Mouse (Mus musculus) intestine, embryonic 14.5 days (tissue): ENCODE data around the gene Exd1. TPM values are rescaled to one million over a fixed set of nuclear protein-coding genes. Genes with fewer than 3 reads are reported as not detected.
A peak's percentile ranks its signal among the peaks of the same experiment; 100 is the strongest.

ENCODE experiments used
- ATAC-seq: fragments of 200-750 bp; cut with Nextera tagmentation; replicated peaks from 2 replicates; pipeline ENCODE4 v1.8.0; 2017; ENCODE audit warnings: low read depth, moderate number of reproducible peaks, moderate TSS enrichment, moderate library complexity; ENCODE audit not compliant: low FRiP score, low TSS enrichment
- DNase-seq: peaks from one replicate; pipeline ENCODE4 v3.0.0-alpha.2; 2018; ENCODE audit warnings: low spot score
- H3K27ac ChIP-seq: fragments of 300-500 bp; sonication (generic); 2 replicates; pipeline ENCODE4 v1.5.1; 2014; ENCODE audit warnings: low read depth, mild to moderate bottlenecking, control low read depth
- H3K27me3 ChIP-seq: fragments of 300-500 bp; sonication (generic); replicated peaks from 2 replicates; pipeline ENCODE4 v1.6.1; 2014; ENCODE audit warnings: low read length, control low read depth; ENCODE audit not compliant: control insufficient read depth, insufficient read depth
- H3K36me3 ChIP-seq: fragments of 300-500 bp; sonication (generic); 2 replicates; pipeline ENCODE4 v1.6.1; 2014; ENCODE audit warnings: low read length, control low read depth; ENCODE audit not compliant: control insufficient read depth, insufficient read depth
- H3K4me1 ChIP-seq: fragments of 300-500 bp; sonication (generic); replicated peaks from 2 replicates; pipeline ENCODE4 v1.6.1; 2014; ENCODE audit warnings: low read length, control low read depth, mixed read lengths; ENCODE audit not compliant: control insufficient read depth, insufficient read depth
- H3K4me2 ChIP-seq: fragments of 300-500 bp; sonication (generic); 2 replicates; pipeline ENCODE4 v1.6.1; 2014; ENCODE audit warnings: low read length
- H3K4me3 ChIP-seq: fragments of 300-500 bp; sonication (generic); 2 replicates; pipeline ENCODE4 v1.5.1; 2014; ENCODE audit warnings: low read depth, low read length, control low read depth, mixed read lengths
- H3K9ac ChIP-seq: fragments of 300-500 bp; sonication (generic); 2 replicates; pipeline ENCODE4 v1.6.1; 2014; ENCODE audit warnings: mild to moderate bottlenecking, low read length
- H3K9me3 ChIP-seq: fragments of 300-500 bp; sonication (generic); 2 replicates; pipeline ENCODE4 v1.6.1; 2016; ENCODE audit warnings: low read length, control low read depth; ENCODE audit not compliant: control insufficient read depth
- WGBS: fragments of 180-500 bp; shearing (Covaris S2); extraction: QIAGEN DNeasy Blood & Tissue Kit; methylation state at CpG from one replicate; pipeline ENCODE4 v1.1.7; 2014; 5-methylcytosine and 5-hydroxymethylcytosine counted together
- polyA plus RNA-seq: library from polyadenylated mRNA; unstranded; fragments of >200 nt; fragmentation: Nextera tagmentation; extraction: Ambion mirVana; gene quantifications from 2 replicates; pipeline ENCODE4 v1.2.1, GENCODE M21; 2014

Exd1 gene
- 0.20 and 0.27 TPM in 2 replicates for polyA plus RNA-seq

DNA sequence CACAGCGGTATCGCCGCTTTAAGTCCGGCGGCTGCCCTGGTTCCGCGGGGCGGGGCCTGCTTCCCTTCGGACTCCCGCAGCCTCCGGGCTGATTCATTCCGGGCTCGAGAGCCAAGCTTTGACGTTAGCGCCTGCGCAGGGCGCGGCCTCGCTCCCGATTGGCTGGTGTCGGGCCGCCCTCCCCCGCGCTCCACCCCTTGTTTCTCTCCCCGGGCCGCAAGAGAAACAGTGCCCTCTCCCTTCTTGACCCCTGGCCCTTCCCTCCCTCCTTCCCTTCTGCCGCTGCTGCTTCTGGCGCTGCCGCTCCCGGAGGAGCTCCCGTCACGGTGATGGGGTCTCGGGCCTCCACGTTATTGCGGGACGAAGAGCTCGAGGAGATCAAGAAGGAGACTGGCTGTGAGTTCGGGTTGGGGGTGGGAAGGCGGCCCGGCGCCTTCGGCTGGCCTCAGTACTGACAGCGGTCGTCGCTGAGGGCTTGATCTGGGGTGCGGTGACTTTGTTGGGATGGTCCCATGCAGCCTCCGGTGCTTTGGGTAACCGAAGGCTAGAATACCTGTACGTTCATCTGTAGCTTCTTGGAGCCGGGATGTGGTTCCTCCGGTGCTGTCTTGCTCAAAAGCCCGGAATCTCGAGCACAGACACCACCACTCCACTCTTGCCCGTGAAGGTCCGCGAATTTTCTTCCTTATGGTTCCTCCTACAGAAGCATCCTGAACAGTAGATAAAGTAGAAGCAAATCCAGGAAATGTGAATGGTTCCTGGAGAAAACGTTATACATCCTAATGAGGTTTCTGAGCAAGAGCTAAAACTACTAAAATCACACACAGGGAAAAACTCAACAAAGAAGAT, at the start of gene Exd1, which contains the start of gene Chp1:
TSS of gene Exd1 (minus strand) at position 106 of the 849 bp plus-strand sequence.
TSS of gene Chp1 (plus strand) at position 176 of the 849 bp plus-strand sequence.
- H3K4me1 ChIP-seq: peaks cover 16% of the 10 kb centered on the region
- peak; percentile 97 for DNase-seq
- H3K36me3 ChIP-seq: no peaks in the 10 kb centered on the region
- H3K27ac ChIP-seq: peak within 1 kb of the TSS; percentile 70
- peak within 1 kb of the TSS; percentile 83 for H3K4me2 ChIP-seq
- peak within 1 kb of the TSS; percentile 68 for H3K9ac ChIP-seq
- WGBS: under 1% methylated on average over 57 of the region's 57 CpGs
- peak; percentile 97 for ATAC-seq
- H3K9me3 ChIP-seq: no peaks in the 10 kb centered on the region
- H3K27me3 ChIP-seq: no peaks in the 10 kb centered on the region
- H3K4me3 ChIP-seq: peak within 1 kb of the TSS; percentile 83

DNA sequence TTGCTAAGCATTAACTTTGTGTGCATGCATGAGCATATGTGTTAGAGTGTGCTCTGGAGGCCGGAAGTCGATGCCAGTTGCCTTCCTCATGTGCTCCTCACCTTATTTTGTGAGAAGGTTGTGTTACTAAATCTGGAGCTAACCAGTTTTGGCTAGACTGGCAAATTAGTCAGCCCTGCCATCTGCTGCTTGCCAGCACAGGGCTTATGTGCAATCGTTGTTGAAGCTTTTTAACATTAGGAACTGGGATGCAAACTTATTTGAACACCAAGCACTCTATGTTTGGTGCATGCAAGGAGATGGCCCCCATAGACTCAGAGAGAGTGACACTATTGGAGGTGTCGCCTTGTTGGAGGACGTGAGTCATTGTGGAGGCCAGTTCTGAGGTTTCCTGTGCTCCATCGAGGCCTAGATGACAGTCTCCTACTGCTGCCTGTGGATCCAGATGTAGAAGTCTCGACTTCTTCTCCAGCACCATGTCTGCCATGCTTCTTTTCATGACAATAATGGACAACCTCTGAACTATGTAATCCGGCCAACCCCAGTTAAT, 49.4 kb upstream of the Exd1 start:
- no peak overlapping the region for H3K27ac ChIP-seq
- H3K36me3 ChIP-seq: peaks cover 55% of the 10 kb centered on the region
- 89% methylated on average over 8 of the region's 8 CpGs for WGBS
- H3K9ac ChIP-seq: no peak overlapping the region
- H3K4me1 ChIP-seq: peaks cover 9% of the 10 kb centered on the region
- no peak overlapping the region for H3K4me3 ChIP-seq
- H3K27me3 ChIP-seq: no peaks in the 10 kb centered on the region
- H3K9me3 ChIP-seq: no peaks in the 10 kb centered on the region
- DNase-seq (no peak), ATAC-seq (no peak)
- no peak overlapping the region for H3K4me2 ChIP-seq

DNA sequence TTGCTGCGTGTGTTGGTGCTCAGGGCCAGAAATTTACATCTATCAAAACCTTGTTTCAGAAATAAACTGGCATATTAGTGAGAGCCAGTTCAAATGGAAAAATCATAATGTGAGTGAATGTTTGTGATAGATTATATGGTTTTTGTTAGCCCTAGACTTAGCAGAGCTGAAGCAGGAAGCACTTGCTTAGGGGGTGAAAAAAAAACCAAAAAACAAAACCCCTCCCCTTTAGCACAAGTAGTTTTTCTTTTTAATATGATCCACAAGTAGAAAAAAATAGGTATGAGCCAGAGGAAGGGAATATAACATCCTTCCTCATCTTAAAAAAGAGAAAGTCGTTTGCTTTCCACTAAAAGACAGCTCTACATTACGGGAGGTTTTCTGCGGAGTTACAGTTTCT, 47.9 kb upstream of the Exd1 start:
- peak overlapping the region; percentile 98 for H3K9ac ChIP-seq
- ATAC-seq (no peak), DNase-seq (no peak)
- peaks cover 40% of the 10 kb centered on the region for H3K36me3 ChIP-seq
- H3K4me3 ChIP-seq: peak overlapping the region; percentile 99
- 37% methylated on average over 4 of the region's 4 CpGs for WGBS
- peak overlapping the region; percentile 67 for H3K4me2 ChIP-seq
- no peak overlapping the region for H3K27ac ChIP-seq
- peaks cover 9% of the 10 kb centered on the region for H3K4me1 ChIP-seq
- H3K27me3 ChIP-seq: no peaks in the 10 kb centered on the region
- no peaks in the 10 kb centered on the region for H3K9me3 ChIP-seq

- H3K9ac ChIP-seq: peak overlapping the region; percentile 98
- H3K27ac ChIP-seq: peak overlapping the region; percentile 89
- WGBS: under 1% methylated on average over 59 of the region's 61 CpGs
- H3K9me3 ChIP-seq: no peaks in the 10 kb centered on the region
- peaks cover 30% of the 10 kb centered on the region for H3K36me3 ChIP-seq
- H3K27me3 ChIP-seq: no peaks in the 10 kb centered on the region
- H3K4me2 ChIP-seq: peak overlapping the region; percentile 67
- peak overlapping the region; percentile 99 for H3K4me3 ChIP-seq
- peak; percentile 99 for DNase-seq
- peak; percentile 97 for ATAC-seq
- peaks cover 9% of the 10 kb centered on the region for H3K4me1 ChIP-seq
Measured at GRCm38 (mm10) chr2:119594113-119594981, 46.9 kb upstream of the Exd1 start.

GRCm38 (mm10) chr2:119593765-119594112, 46.3 kb upstream of the Exd1 start:
- ATAC-seq (peak; percentile 33; the same call in 1 of the 2 replicates), DNase-seq (peak; percentile 56)
- Histone ChIP-seq H3K4me3 (peak overlapping the region; percentile 99), H3K9ac (peak overlapping the region; percentile 30; the same call in 1 of the 2 replicates), H3K4me1 (peaks cover 9% of the 10 kb centered on the region), H3K27ac (peak overlapping the region; percentile 89), H3K4me2 (peak overlapping the region; percentile 55), H3K36me3 (peaks cover 24% of the 10 kb centered on the region), H3K27me3 (no peaks in the 10 kb centered on the region), H3K9me3 (no peaks in the 10 kb centered on the region)
- whole genome bisulfite sequencing: 9% methylated on average over 7 of the region's 7 CpGs

DNA sequence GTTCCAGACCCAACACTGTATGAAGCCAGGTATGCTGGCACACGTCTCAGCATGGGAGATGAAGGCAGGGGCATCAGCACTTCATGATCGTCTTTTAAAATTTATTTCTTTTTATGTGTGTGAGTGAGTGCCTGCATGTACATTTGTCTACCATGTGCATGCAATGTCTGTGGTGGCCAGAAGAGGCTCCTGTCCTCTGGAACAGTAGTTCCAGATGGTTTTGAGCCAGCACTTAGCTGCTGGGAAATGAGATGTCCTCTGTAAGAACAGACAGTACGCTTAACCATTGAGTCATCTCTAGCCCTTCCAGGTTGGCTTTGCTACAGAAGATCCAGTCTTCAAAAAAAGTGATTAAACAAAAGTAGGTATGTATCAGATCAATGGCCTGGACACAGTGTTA, 43.8 kb upstream of the Exd1 start:
- Histone ChIP-seq H3K9ac (no peak overlapping the region), H3K36me3 (peaks cover 1% of the 10 kb centered on the region), H3K27me3 (no peaks in the 10 kb centered on the region), H3K4me1 (peaks cover 9% of the 10 kb centered on the region), H3K4me2 (no peak overlapping the region), H3K4me3 (no peak overlapping the region), H3K9me3 (no peaks in the 10 kb centered on the region), H3K27ac (no peak overlapping the region)
- no peak for ATAC-seq
- 93% methylated on average over 3 of the region's 3 CpGs for WGBS
- no peak for DNase-seq

- no peaks in the 10 kb centered on the region for H3K36me3 ChIP-seq
- no peak overlapping the region for H3K9ac ChIP-seq
- no peaks in the 10 kb centered on the region for H3K27me3 ChIP-seq
- H3K9me3 ChIP-seq: no peaks in the 10 kb centered on the region
- DNase-seq (peak; percentile 72), ATAC-seq (0 out of 2 replicates have a peak, but pooled peaks have one; percentile 43)
- H3K27ac ChIP-seq: no peak overlapping the region
- H3K4me2 ChIP-seq: no peak overlapping the region
- WGBS: 21% methylated on average over 4 of the region's 4 CpGs
- no peaks in the 10 kb centered on the region for H3K4me1 ChIP-seq
- no peak overlapping the region for H3K4me3 ChIP-seq
Measured at GRCm38 (mm10) chr2:119587383-119587782, 40.0 kb upstream of the Exd1 start.

GRCm38 (mm10) chr2:119584282-119584681, 36.9 kb upstream of the Exd1 start:
- WGBS: 84% methylated on average over 8 of the region's 8 CpGs
- Histone ChIP-seq H3K9ac (no peak overlapping the region), H3K9me3 (no peaks in the 10 kb centered on the region), H3K4me3 (no peak overlapping the region), H3K4me2 (no peak overlapping the region), H3K27me3 (no peaks in the 10 kb centered on the region), H3K4me1 (no peaks in the 10 kb centered on the region), H3K27ac (no peak overlapping the region), H3K36me3 (no peaks in the 10 kb centered on the region)
- DNase-seq: no peak
- no peak for ATAC-seq
